Mouse (Mus musculus) CD4-positive, CD25-positive, alpha-beta regulatory T cell, adult 4 months (primary cell): ENCODE results near the gene Zswim4. TPM values are rescaled to one million over a fixed set of nuclear protein-coding genes. Genes with fewer than 3 reads are reported as not detected.

Source experiments
- ATAC-seq: one replicate; pipeline ENCODE4 v1.8.0; 2017
- polyA plus RNA-seq, 2 experiments: library from polyadenylated mRNA; unstranded; fragments of 100-300 nt; shearing (Covaris generic); gene quantifications; one replicate each; pipeline ENCODE4 v1.2.1; 2017

The Zswim4 gene
- polyA plus RNA-seq, 2 experiments from 2014 or later = 3.3 to 4.3 TPM

DNA sequence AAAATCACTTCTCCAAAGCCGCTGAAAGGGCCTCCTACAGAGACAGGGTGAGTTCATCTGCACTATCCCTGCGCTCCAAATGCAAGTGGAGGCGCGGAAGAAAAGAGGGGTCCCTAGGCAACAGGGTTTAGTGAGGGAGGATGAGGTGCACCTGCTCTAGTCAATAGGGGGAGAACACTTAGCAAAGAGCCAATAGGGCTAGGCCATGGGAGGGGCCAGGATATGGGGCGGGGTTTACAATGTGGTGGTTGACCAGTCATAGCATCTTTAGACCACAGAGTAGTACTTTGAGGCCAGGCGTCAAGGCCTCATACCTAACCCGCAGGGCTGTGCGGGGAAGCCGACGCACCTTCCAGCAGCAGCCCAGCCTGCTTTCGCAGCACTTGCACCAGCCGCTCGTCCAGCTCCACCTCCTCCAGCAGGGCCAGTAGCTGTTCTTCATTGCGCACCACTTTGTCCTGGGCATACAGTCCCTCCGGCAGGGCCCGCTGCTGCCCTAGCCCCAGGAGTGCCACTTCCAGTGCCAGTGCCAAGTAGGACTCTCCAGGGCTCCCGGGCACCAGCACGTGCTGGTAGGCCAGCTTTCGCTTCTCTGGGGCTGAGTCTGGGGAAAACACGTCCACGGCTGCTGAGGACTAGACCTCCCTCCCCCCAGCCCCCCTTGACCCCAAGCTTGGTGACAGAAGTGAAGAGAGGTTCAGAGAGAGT, 13.4 kb downstream of the Zswim4 start:
- ATAC-seq = no peak

- no peak for ATAC-seq
These were observed 14.2 kb downstream of the Zswim4 start for GRCm38 (mm10) chr8:84222566-84223165.

- no peak for ATAC-seq
These were observed 16.8 kb downstream of the Zswim4 start for GRCm38 (mm10) chr8:84220105-84220504.

DNA sequence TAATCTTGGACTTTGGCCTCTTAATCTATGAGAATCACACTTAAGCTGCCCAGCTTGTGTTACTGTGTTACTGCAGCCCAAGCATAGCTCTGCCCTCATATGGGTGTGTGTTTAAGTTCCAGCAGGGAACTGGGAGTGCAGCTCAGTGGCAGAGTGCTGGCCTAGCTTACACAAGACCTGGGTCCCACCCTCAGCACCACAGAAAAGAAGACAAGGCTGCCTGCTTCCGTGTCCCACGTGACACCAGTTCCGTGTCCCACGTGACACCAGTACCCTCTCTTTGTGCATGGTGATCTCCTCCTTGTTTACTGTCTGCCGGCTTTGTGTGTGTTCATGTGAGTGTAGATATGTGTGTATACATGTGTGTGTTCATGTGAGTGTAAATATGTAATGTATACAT, 18.7 kb downstream of the Zswim4 start:
- no peak for ATAC-seq

GRCm38 (mm10) chr8:84217206-84217605, 19.6 kb downstream of the Zswim4 start:
- ATAC-seq = no peak

DNA sequence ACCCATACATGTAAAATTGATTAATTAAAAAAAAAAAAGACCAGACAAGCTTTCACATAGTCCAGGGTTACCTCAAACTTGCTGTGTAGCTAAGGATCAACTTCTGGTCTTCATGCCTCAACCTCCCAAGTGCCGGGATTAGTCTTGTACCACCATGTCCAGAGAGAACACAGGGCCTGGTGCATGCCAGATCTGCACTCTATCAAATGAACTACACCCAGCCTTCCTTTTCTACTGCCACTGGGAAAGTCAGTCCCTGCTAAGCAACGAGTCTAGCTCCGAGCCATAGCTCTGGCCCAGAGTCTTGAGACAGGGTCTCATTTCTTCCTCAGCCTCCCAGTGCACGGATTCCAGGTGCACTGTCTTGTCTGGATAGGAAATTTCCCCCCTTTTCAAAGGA, 23.6 kb downstream of the Zswim4 start:
- ATAC-seq = no peak

DNA sequence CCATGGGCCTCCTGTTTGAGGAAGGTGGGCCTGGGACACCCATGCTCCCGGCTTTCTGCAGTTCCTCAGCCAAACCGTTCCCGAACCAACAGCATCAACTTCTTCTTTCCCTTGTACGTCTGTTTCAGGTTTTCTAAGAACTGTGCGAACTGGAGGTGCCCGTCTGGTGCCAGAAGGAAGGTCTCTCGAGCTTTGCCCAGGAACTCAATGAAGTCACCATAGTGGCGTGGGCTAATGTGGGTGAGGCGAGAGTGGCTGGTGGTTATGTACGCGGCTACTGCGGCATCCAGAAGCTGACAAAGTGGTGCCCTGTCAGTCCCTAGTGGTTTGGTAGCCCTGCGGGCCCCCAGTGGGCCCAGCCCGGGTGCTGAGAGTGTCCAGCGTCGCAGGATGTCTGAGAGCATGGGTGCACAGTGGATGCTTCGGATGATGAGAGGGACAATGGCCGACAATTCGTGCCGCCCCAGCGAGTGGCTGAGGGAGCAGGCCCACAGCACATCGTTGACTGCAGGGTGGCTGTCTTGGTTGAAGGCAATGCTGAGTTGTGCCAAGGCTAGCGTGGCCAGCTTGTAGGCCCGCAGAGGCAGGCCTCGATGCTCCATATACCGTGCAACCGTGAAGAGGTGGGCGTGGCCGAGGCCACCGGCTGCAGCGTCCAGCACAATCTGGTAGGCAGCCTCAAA, 24.8 kb downstream of the Zswim4 start:
- no peak for ATAC-seq

DNA sequence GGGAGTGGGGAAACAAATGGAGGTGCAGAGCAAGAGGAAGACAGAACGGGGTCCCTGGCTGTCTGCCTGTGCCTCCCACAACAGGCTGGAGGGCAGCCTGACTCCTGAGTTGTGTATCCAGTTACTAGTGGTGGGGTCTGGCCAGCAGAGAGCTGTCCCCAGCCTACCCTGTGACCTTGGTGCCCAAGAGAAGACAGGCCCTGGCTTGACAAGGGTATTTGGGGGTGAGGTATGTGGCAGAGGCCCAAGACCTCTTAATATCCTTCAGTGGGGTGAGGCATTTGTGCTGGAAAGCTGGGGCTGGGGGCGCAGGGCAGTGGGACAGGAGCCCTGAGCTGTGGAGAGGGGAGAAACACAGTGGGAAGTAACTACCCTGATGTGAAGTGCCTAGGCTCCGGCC, 25.7 kb downstream of the Zswim4 start:
- ATAC-seq = no peak

DNA sequence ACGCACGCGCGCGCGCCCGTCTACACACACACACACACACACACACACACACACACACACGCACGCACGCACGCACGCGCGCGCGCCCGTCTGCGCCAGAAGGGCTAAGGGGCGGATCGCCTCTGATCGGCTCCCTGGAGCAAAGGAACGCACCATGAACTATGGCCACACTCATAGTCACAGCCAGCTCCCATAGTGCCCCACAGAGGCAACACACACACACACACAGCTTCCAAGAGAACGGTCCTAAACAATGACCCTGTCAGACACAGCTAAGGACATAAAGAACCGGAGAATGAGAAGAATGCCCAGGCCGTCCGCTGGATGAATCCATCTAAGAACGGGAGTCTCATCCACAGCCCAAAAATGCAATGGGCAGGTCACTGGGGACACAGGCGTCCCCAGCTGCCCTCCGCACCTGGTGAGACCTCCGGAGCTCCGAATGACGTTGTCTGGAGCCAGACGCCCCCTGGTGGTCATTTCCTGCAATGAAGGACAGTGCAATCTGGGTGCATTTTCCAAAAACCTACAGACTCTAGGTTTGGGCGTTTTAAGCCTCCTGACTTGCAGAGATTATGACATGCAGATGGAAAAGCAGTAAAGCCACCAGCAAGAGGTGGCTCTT, 26.6 kb downstream of the Zswim4 start:
- peak; percentile 76 for ATAC-seq

GRCm38 (mm10) chr8:84208381-84209380, 28.2 kb downstream of the Zswim4 start:
- no peak for ATAC-seq

- ATAC-seq = no peak
These were observed 29.0 kb downstream of the Zswim4 start for GRCm38 (mm10) chr8:84207811-84208210.

DNA sequence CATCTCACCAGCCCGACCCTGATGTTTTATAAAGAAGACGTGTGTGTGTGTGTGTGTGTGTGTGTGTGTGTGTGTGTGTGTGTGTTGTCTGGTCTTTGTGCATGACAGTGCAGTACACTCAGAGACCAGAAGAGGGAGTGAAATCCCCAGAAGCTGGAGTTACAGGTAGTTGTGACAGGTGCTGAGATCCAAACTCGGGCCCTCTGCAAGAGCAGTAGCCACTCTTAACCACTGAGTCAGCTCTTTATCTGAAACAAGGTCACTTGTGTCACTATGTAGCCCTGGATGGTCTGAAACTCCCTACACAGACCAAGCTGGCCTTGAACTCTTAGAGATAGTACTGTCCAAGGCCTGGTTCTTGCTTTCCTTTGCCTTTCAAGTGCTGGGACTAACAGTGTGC, 30.2 kb downstream of the Zswim4 start:
- no peak for ATAC-seq

GRCm38 (mm10) chr8:84205073-84205472, 31.8 kb downstream of the Zswim4 start:
- ATAC-seq = no peak

DNA sequence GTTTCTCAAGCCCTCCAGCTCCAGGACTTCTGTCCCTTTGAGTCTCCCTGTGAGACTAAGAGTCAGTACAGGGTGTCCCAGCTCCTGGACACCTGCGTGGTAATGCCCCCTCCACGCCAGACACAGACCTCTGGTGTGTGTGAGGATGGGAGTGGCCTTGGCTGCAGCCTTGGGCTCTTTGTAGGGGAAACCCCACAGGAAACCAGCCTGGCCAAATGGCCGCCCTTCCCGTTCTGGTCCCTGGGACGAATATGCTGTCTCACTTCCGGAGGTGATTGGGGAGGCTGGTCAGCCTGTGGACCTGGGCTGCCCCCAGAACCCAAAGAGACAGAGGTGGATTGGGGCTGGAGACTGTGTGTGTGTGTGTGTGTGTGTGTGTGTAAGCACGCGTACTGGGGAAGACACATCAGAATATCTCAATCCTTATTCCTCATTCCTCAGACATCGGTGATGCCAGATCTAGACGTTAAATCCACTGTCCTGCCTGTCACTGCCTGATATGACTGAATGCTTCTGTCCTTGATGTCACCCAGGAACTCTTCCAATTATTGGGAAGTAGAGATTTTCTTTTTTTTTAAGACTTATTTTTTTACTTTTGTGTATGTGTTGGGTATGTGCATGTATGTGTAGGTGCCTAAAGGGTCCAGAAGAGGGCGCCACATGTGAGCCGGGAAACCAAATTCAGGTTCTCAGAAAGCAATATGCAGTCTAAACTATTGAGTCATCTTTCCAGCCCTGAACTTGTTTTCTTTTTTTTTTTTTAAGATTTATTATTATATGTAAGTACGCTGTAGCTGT, 32.7 kb downstream of the Zswim4 start:
- no peak for ATAC-seq

GRCm38 (mm10) chr8:84202938-84203917, 33.6 kb downstream of the Zswim4 start:
- peak; percentile 61 for ATAC-seq

GRCm38 (mm10) chr8:84202466-84202865, 34.4 kb downstream of the Zswim4 start:
- ATAC-seq = no peak

DNA sequence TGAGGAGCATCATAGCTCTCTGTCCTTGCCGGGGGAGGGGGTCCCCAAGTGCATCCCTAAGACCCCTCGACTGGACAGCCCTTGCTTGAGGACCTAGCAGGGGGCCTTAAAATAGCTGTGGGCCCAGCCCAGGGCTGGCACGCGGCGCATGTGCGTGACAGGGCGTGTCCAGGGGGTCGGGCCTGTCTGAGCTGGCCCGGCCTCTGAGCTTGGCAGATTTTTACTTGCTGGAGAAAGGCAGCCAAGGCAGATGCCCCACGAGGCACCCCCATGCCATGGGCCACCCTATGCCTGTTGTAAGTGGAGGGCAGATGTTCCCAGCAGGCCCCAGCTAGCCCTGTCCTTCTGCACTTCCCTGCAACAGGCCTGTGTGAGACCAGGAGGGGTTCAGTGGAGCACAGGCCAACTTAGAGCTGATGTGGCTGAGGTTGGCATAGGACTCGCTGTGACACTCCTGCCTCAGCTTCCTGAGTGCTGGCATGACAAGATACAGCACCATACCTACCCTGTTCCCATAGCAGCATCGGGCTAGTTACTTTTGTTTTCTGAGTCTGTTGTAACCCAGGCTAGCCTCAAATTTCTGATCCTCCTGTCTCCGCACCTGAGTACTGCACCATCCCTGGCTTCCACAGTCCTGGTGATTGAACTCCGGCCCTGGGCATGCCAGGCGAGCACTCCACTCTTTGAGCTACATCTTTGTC, 35.2 kb downstream of the Zswim4 start:
- ATAC-seq = no peak

DNA sequence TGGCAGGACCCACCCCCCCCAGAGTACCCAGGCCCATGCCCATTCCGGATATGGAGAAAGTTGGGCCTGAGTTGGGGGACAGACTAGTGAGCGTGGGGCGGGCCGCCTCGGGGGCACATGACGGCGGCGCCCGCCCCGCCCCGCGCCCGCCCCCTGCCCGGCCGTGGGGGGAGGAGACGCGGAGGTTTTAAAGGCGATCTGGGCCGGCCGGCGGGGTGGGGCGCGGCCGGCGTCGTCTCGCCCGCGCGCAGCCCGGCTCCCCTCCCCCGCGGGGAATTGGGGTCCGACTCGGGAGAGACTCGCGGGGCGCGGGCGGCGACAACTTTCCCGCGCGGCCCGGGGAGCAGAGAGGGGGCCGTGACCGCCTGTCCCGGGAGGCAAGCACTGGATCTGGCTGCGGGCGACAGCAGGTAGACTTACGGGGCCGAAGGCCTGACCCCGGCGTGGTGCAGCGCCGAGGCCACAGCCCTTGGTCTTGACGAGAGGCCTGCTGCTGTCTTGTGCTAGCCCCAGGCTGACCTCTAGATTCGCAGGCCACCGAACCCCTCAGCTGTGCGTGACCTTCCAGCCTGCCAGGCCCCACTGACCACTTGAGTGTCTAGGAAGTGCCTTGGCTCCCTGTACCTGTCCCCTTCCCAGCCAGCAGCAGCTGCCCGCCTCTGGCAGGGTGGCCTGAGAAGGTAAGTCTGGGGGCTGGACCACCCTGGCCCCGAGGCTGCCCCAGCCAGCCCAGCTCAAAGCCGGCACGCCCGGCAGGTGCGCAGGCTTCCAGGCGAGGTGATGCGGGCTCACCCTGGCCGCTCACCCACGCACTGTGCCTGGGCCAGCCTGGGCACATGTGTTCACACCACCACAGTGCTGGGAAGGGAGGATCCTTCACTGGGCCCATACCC, 36.0 kb downstream of the Zswim4 start:
- ATAC-seq = no peak
